Mouse (Mus musculus) embryonic facial prominence, embryonic 11.5 days (tissue): Measurements from ENCODE around the gene Gm3880. TPM values are rescaled to one million over a fixed set of nuclear protein-coding genes. Genes with fewer than 3 reads are reported as not detected.
A peak's percentile ranks its signal among the peaks of the same experiment; 100 is the strongest.

Experiments
- ATAC-seq: fragments of 200-750 bp; cut with Nextera tagmentation; replicated peaks from 2 replicates; pipeline ENCODE4 v1.8.0; 2017; ENCODE audit warnings: low read depth; ENCODE audit not compliant: insufficient number of reproducible peaks, low FRiP score, low TSS enrichment
- DNase-seq: peaks from one replicate; pipeline ENCODE4 v3.0.0-alpha.2; 2015; ENCODE audit warnings: low spot score
- H3K27ac ChIP-seq: fragments of 300-500 bp; sonication (generic); replicated peaks from 2 replicates; pipeline ENCODE4 v1.5.1; 2014; ENCODE audit warnings: mild to moderate bottlenecking, low read depth, low read length, control low read depth
- H3K27me3 ChIP-seq: fragments of 300-500 bp; sonication (generic); 2 replicates; pipeline ENCODE4 v1.6.1; 2014; ENCODE audit warnings: mild to moderate bottlenecking, low read length, moderate library complexity, mixed read lengths; ENCODE audit not compliant: control insufficient read depth, insufficient read depth
- H3K36me3 ChIP-seq: fragments of 300-500 bp; sonication (generic); replicated peaks from 2 replicates; pipeline ENCODE4 v1.6.1; 2014; ENCODE audit warnings: low read depth, mild to moderate bottlenecking, low read length, moderate library complexity, mixed read lengths; ENCODE audit not compliant: control insufficient read depth, insufficient read depth
- H3K4me1 ChIP-seq: fragments of 300-500 bp; sonication (generic); 2 replicates; pipeline ENCODE4 v1.6.1; 2014; ENCODE audit warnings: low read length, mixed read lengths; ENCODE audit not compliant: control insufficient read depth, insufficient read depth
- H3K4me2 ChIP-seq: fragments of 300-500 bp; sonication (generic); 2 replicates; pipeline ENCODE4 v1.6.1; 2014; ENCODE audit warnings: low read depth, mild to moderate bottlenecking, control low read depth, low read length, moderate library complexity
- H3K4me3 ChIP-seq: fragments of 300-500 bp; sonication (generic); 2 replicates; pipeline ENCODE4 v1.5.1; 2014; ENCODE audit warnings: low read depth, low read length, control low read depth
- H3K9ac ChIP-seq: fragments of 300-500 bp; sonication (generic); replicated peaks from 2 replicates; pipeline ENCODE4 v1.6.1; 2014; ENCODE audit warnings: mild to moderate bottlenecking, control low read depth, low read length
- H3K9me3 ChIP-seq: fragments of 300-500 bp; sonication (generic); replicated peaks from 2 replicates; pipeline ENCODE4 v1.6.1; 2016; ENCODE audit warnings: mild to moderate bottlenecking, low read length, inconsistent platforms, mixed read lengths; ENCODE audit not compliant: control insufficient read depth
- WGBS: fragments of 180-500 bp; shearing (Covaris S2); extraction: QIAGEN DNeasy Blood & Tissue Kit; methylation state at CpG from one replicate; pipeline ENCODE4 v1.1.7; 2014; 5-methylcytosine and 5-hydroxymethylcytosine counted together
- polyA plus RNA-seq: library from polyadenylated mRNA; unstranded; fragments of >200 nt; fragmentation: Nextera tagmentation; extraction: Ambion mirVana; gene quantifications from 2 replicates; pipeline ENCODE4 v1.2.1, GENCODE M21; 2014

The Gm3880 gene
- polyA plus RNA-seq, 1 experiment from 2014 or later, result not detected

- H3K9ac ChIP-seq, result no peak overlapping the region
- H3K4me2 ChIP-seq, result no peak overlapping the region
- 89% methylated on average over 1 of the region's 1 CpGs for WGBS
- peaks cover 5% of the 10 kb centered on the region; the same call in 1 of the 2 replicates for H3K27me3 ChIP-seq
- no peaks in the 10 kb centered on the region for H3K36me3 ChIP-seq
- H3K27ac ChIP-seq, result no peak overlapping the region
- H3K4me1 ChIP-seq, result no peaks in the 10 kb centered on the region
- no peaks in the 10 kb centered on the region for H3K9me3 ChIP-seq
- no peak overlapping the region for H3K4me3 ChIP-seq
- ATAC-seq (no peak), DNase-seq (no peak)
These were observed 41.1 kb downstream of the Gm3880 start for GRCm38 (mm10) chrX:102645691-102646090.

- ATAC-seq (no peak), DNase-seq (no peak)
- no peaks in the 10 kb centered on the region for H3K36me3 ChIP-seq
- H3K9me3 ChIP-seq, result no peaks in the 10 kb centered on the region
- no peak overlapping the region for H3K9ac ChIP-seq
- no peaks in the 10 kb centered on the region for H3K4me1 ChIP-seq
- H3K4me3 ChIP-seq, result no peak overlapping the region
- no peak overlapping the region; the same call in 1 of the 2 replicates for H3K4me2 ChIP-seq
- WGBS, result 57% methylated on average over 6 of the region's 6 CpGs
- peaks cover 5% of the 10 kb centered on the region; the same call in 1 of the 2 replicates for H3K27me3 ChIP-seq
- no peak overlapping the region for H3K27ac ChIP-seq
These were observed 41.6 kb downstream of the Gm3880 start for GRCm38 (mm10) chrX:102645146-102645545.

GRCm38 (mm10) chrX:102644573-102644951 lies 42.2 kb downstream of the Gm3880 start:
- Histone ChIP-seq H3K9me3 (no peaks in the 10 kb centered on the region), H3K27me3 (peaks cover 5% of the 10 kb centered on the region; the same call in 1 of the 2 replicates), H3K4me2 (peak overlapping the region; percentile 54), H3K4me1 (no peaks in the 10 kb centered on the region), H3K9ac (peak overlapping the region; percentile 62; the same call in 1 of the 2 replicates), H3K27ac (no peak overlapping the region), H3K4me3 (peak overlapping the region; percentile 45), H3K36me3 (no peaks in the 10 kb centered on the region)
- no peak for ATAC-seq
- DNase-seq, result peak; percentile 8
- 18% methylated on average over 8 of the region's 8 CpGs for WGBS

GRCm38 (mm10) chrX:102643823-102644572 lies 42.8 kb downstream of the Gm3880 start, which contains the start of gene Phka1:
Phka1 (minus strand) TSS chrX:102644246.
- H3K4me2 ChIP-seq, result peak within 1 kb of the TSS; percentile 54
- H3K9ac ChIP-seq, result peak within 1 kb of the TSS; percentile 62
- peaks cover 5% of the 10 kb centered on the region; the same call in 1 of the 2 replicates for H3K27me3 ChIP-seq
- no peaks in the 10 kb centered on the region for H3K9me3 ChIP-seq
- DNase-seq, result peak; percentile 50
- no peak within 1 kb of the TSS for H3K27ac ChIP-seq
- no peaks in the 10 kb centered on the region for H3K4me1 ChIP-seq
- no peaks in the 10 kb centered on the region for H3K36me3 ChIP-seq
- ATAC-seq, result 0 out of 2 replicates have a peak, but pooled peaks have one; percentile 62
- 13% methylated on average over 53 of the region's 60 CpGs for WGBS
- peak within 1 kb of the TSS; percentile 45 for H3K4me3 ChIP-seq

Other genes starting within 250 kb of the Gm3880 start
- gene Hdac8, start 181.6 kb downstream of the Gm3880 start, polyA plus RNA-seq, result 3.2 and 4.2 TPM in 2 replicates
- gene Phka1, start 42.7 kb downstream of the Gm3880 start, polyA plus RNA-seq, result 7.4 and 8.1 TPM in 2 replicates
- not detected in 2 replicates for gene Gm9112, start 20.7 kb upstream of the Gm3880 start, polyA plus RNA-seq
- gene Dmrtc1b, start 20.9 kb upstream of the Gm3880 start, polyA plus RNA-seq, result not detected in 2 replicates
- gene Dmrtc1c1, start 116.0 kb upstream of the Gm3880 start, polyA plus RNA-seq, result not detected in 2 replicates
- not detected in 2 replicates for gene Dmrtc1c2, start 167.6 kb upstream of the Gm3880 start, polyA plus RNA-seq
- not detected in 2 replicates for gene 1700031F05Rik, start 181.0 kb upstream of the Gm3880 start, polyA plus RNA-seq
- 0.68 and 1.1 TPM in 2 replicates for gene Dmrtc1a, start 221.7 kb upstream of the Gm3880 start, polyA plus RNA-seq
- not detected in 2 replicates for gene 1700011M02Rik, start 221.9 kb upstream of the Gm3880 start, polyA plus RNA-seq
- not detected in 2 replicates for gene 1700018G05Rik, start 241.4 kb upstream of the Gm3880 start, polyA plus RNA-seq